Mouse (Mus musculus): ENCODE measurements at regions not wholly inside any gene's neighbourhood (a gene's known extent, or its start where the extent isn't known, plus 50 kb on each side); places are given as distances from the start of the nearest gene placed in this dataset.

DNA sequence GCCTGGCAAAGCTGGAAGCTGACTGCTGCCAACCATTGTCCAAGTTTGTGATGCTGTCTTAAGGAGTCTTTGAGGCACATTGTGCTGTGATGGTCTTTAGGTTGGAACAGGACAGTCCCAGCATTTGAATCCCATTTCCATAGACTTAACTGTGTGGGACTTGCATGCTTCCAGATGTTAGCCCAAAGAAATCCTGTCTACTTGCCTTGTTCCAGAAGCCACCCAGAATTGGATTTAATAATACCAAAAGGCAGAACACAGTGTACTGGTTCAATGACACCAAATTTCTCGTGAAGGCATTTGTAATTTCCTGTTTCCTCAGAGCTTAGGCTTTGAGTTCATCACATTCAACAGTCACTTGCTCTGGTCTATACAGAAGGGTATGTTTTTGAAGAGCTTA is 444.9 kb upstream of the Slc30a5 start:
- H3K4me3 ChIP-seq (ENCODE audit: insufficient read depth, low read depth, low read length) = no peak overlapping the region
- no peaks in the 10 kb centered on the region for H3K27me3 ChIP-seq (replicated peaks; ENCODE audit: control insufficient read depth, insufficient read depth, low read length)
- H3K4me1 ChIP-seq (ENCODE audit: control insufficient read depth, insufficient read depth, low read length) = peaks cover 11% of the 10 kb centered on the region; the same call in 1 of the 2 replicates
- no peak for DNase-seq
- no peak overlapping the region for H3K27ac ChIP-seq (ENCODE audit: insufficient read depth, low read depth, low read length)
- TF ChIP-seq CTCF (conservative IDR thresholded peaks at IDR 0.05; ENCODE audit: insufficient read depth, insufficient read length, low read depth, low read length) = no peak
- no peak for TF ChIP-seq POLR2A (IDR thresholded peaks at IDR 0.05; ENCODE audit: low read depth, low read length)
- WGBS = 64% methylated on average over 1 of the region's 1 CpGs
- H3K36me3 ChIP-seq (ENCODE audit: control insufficient read depth, insufficient read depth, low read length) = no peaks in the 10 kb centered on the region

DNA sequence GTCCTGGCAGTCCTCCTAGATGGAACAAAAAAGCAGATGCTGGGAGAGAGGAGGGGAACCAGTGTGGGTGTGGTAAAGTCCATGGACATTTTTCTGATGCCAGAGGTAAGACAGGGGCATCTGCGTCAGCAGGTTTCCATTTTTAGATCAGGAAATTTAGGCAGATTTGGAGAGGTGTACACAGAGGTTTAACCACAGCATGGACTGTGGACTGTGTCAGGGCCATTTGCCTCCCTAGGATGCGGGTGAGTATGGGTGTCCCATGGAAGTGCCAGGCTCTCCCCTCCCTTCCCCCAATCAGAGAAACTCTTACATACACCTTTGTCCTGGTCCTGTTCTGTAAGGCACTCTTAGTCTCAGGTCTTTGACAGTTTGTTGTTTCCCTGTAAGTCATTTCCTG is 443.5 kb upstream of the Slc30a5 start:
- no peaks in the 10 kb centered on the region for H3K36me3 ChIP-seq (ENCODE audit: control insufficient read depth, insufficient read depth, low read length)
- no peak overlapping the region for H3K4me3 ChIP-seq (ENCODE audit: insufficient read depth, low read depth, low read length)
- DNase-seq = peak; percentile 45
- H3K4me1 ChIP-seq (ENCODE audit: control insufficient read depth, insufficient read depth, low read length) = peaks cover 11% of the 10 kb centered on the region; the same call in 1 of the 2 replicates
- TF ChIP-seq CTCF (conservative IDR thresholded peaks at IDR 0.05; ENCODE audit: insufficient read depth, insufficient read length, low read depth, low read length) = no peak
- no peak for TF ChIP-seq POLR2A (IDR thresholded peaks at IDR 0.05; ENCODE audit: low read depth, low read length)
- no peak overlapping the region for H3K27ac ChIP-seq (ENCODE audit: insufficient read depth, low read depth, low read length)
- H3K27me3 ChIP-seq (replicated peaks; ENCODE audit: control insufficient read depth, insufficient read depth, low read length) = no peaks in the 10 kb centered on the region
- 71% methylated on average over 2 of the region's 2 CpGs for WGBS

DNA sequence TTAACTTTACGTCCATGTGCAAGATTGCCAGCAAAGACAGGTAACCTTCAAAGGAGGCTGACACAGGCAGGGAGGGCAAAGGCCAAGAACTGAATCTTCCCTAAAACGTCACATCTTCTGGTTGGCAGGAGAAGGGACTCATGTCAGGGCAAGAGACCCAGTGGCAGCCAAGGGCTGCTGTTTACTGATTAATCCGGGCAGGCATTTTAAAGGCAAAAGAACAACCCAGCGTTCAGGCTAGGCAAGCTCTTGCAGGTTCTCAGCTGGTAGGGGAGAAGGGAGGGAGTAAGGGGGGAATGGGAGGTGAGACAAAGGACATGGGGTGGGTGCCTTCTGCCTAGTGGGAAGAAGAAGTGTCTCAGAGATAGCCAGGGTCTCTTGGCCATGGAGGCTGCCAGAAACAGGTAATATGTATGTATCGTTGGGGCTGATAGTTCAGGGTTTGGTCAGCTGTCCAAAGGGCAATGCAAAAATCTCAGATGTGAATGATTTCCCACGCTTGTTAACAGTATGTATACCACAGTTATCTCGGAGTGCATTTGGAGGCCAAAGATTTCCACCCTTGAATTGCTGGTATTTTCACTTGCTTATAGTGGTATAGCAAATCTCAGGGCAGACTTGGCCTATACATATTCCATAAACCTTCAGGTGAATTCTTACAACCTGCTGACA is 441.4 kb upstream of the Slc30a5 start:
- H3K4me1 ChIP-seq (ENCODE audit: control insufficient read depth, insufficient read depth, low read length) = peaks cover 11% of the 10 kb centered on the region; the same call in 1 of the 2 replicates
- H3K27me3 ChIP-seq (replicated peaks; ENCODE audit: control insufficient read depth, insufficient read depth, low read length) = no peaks in the 10 kb centered on the region
- peak; percentile 94 for DNase-seq
- H3K4me3 ChIP-seq (ENCODE audit: insufficient read depth, low read depth, low read length) = no peak overlapping the region
- TF ChIP-seq CTCF (conservative IDR thresholded peaks at IDR 0.05; ENCODE audit: insufficient read depth, insufficient read length, low read depth, low read length) = no peak
- WGBS = 30% methylated on average over 7 of the region's 7 CpGs
- no peaks in the 10 kb centered on the region for H3K36me3 ChIP-seq (ENCODE audit: control insufficient read depth, insufficient read depth, low read length)
- peak overlapping the region; percentile 61 for H3K27ac ChIP-seq (ENCODE audit: insufficient read depth, low read depth, low read length)

DNA sequence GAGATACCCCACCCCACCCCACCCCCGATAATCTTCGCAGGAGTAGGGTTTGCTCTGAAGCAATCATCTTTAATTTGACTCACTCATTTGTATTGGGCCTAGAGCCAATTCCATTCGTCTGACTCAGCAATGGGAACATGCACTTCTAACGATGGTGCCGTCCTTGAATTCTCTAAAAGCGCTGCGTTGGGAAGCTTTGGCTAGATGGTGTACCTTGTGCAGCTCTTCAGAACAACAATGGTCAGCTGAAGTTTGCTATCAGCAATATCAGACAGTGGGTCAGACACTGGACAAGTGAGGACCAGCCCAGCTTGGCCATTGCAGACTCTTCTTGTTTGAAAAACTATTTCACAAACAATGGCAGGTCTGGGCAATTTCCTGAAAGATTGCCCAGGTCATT is 440.1 kb upstream of the Slc30a5 start:
- Histone ChIP-seq H3K27me3 (replicated peaks; ENCODE audit: control insufficient read depth, insufficient read depth, low read length) (no peaks in the 10 kb centered on the region), H3K36me3 (ENCODE audit: control insufficient read depth, insufficient read depth, low read length) (no peaks in the 10 kb centered on the region), H3K27ac (ENCODE audit: insufficient read depth, low read depth, low read length) (no peak overlapping the region), H3K4me3 (ENCODE audit: insufficient read depth, low read depth, low read length) (no peak overlapping the region), H3K4me1 (ENCODE audit: control insufficient read depth, insufficient read depth, low read length) (peaks cover 11% of the 10 kb centered on the region; the same call in 1 of the 2 replicates)
- whole genome bisulfite sequencing = 79% methylated on average over 7 of the region's 7 CpGs
- TF ChIP-seq CTCF (conservative IDR thresholded peaks at IDR 0.05; ENCODE audit: insufficient read depth, insufficient read length, low read depth, low read length) (no peak), POLR2A (IDR thresholded peaks at IDR 0.05; ENCODE audit: low read depth, low read length) (no peak)
- no peak for DNase-seq

DNA sequence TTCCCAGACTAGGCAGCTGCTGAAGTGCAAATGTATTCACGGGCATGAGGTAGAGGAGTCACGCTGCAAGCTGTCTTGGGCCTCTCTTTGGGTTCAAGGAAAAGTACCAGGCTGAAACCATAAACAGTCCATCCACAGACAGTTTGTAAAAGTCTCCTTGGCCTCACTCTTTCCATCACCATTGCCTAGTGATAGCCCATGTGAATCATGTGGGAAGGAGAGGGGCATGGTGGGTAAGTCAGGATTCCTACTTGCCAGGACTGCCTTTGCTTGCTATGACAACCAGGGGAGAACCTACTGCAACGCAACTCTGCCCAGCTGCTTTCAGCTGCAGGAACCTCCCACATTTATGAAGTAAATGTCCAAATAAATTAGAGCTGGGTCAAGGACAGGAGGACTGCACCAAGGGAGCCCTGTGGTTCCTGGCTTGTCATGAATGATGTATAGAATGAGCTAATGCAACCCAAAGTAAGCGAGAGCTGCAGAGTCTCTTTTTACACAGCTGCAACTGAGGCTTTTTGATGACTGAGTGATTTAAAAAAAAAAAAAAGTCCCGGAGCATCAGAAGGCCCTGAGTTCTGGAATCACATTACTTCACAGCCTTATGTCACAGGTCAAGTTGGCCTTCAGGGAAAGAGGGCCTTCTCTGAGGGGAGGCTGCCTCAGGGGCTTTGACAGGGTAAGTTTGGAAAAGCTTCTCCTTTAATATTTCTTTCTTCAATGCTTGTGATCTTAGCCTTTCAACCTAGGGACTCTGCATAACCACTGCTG is 420.7 kb upstream of the Slc30a5 start:
- no peak for DNase-seq
- 62% methylated on average over 5 of the region's 5 CpGs for WGBS

DNA sequence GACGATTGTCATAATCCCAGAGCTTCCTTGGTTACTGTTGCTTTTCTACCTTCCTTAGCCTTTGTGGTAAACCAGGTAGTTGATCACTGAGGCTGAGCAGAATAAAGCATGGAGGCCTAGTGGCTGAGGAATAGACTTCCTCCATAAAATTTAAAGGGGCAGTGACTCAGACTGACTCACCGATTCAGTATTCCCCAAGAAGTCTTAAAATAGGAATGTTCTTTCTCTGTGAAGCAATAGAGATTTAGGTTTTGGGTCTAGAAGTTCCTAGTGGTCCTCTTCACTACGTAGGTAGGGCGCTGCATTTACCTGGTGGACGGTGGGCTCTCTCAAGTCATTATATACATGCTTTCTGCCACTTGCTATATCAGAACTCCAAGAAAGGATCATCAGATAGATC is 416.1 kb upstream of the Slc30a5 start:
- 88% methylated on average over 5 of the region's 5 CpGs for WGBS
- Histone ChIP-seq H3K4me3 (ENCODE audit: insufficient read depth, low read depth, low read length) (no peak overlapping the region), H3K4me1 (ENCODE audit: control insufficient read depth, insufficient read depth, low read length) (no peaks in the 10 kb centered on the region), H3K27me3 (replicated peaks; ENCODE audit: control insufficient read depth, insufficient read depth, low read length) (no peaks in the 10 kb centered on the region), H3K27ac (ENCODE audit: insufficient read depth, low read depth, low read length) (no peak overlapping the region), H3K36me3 (ENCODE audit: control insufficient read depth, insufficient read depth, low read length) (no peaks in the 10 kb centered on the region)
- TF ChIP-seq CTCF (conservative IDR thresholded peaks at IDR 0.05; ENCODE audit: insufficient read depth, insufficient read length, low read depth, low read length) = no peak
- no peak for TF ChIP-seq POLR2A (IDR thresholded peaks at IDR 0.05; ENCODE audit: low read depth, low read length)
- DNase-seq = no peak

More for the DNA sequence above, 420.7 kb upstream of the Slc30a5 start:
- Histone ChIP-seq H3K36me3 (ENCODE audit: control insufficient read depth, insufficient read depth, low read length) (no peaks in the 10 kb centered on the region), H3K27me3 (replicated peaks; ENCODE audit: control insufficient read depth, insufficient read depth, low read length) (no peaks in the 10 kb centered on the region), H3K27ac (ENCODE audit: insufficient read depth, low read depth, low read length) (no peak overlapping the region), H3K4me3 (ENCODE audit: insufficient read depth, low read depth, low read length) (no peak overlapping the region), H3K4me1 (ENCODE audit: control insufficient read depth, insufficient read depth, low read length) (no peaks in the 10 kb centered on the region)
- TF ChIP-seq CTCF (conservative IDR thresholded peaks at IDR 0.05; ENCODE audit: insufficient read depth, insufficient read length, low read depth, low read length) (no peak), POLR2A (IDR thresholded peaks at IDR 0.05; ENCODE audit: low read depth, low read length) (no peak)

DNA sequence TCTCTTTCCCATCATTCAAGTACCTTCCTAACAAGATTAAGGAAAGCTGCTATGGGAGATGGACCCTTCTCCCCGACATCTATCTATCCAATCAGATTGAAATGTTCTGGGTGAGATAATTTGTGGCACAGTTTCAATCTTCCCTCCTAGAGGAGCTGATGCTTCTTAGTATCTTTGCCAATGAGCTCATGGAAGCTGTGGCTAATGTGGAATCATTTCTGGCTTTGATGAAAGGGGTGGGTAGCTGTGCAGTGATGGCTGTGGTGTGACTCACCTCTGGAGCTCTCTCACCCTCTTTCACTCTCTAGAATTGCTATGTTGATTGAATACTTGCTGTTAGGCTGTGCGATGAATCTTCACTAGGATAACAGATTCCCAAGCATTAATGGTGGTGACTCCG is 411.1 kb upstream of the Slc30a5 start:
- H3K27ac ChIP-seq (ENCODE audit: insufficient read depth, low read depth, low read length) = no peak overlapping the region
- TF ChIP-seq POLR2A (IDR thresholded peaks at IDR 0.05; ENCODE audit: low read depth, low read length) (no peak), CTCF (conservative IDR thresholded peaks at IDR 0.05; ENCODE audit: insufficient read depth, insufficient read length, low read depth, low read length) (no peak)
- no peaks in the 10 kb centered on the region for H3K27me3 ChIP-seq (replicated peaks; ENCODE audit: control insufficient read depth, insufficient read depth, low read length)
- H3K36me3 ChIP-seq (ENCODE audit: control insufficient read depth, insufficient read depth, low read length) = no peaks in the 10 kb centered on the region
- no peak for DNase-seq
- WGBS = 90% methylated on average over 3 of the region's 3 CpGs
- no peak overlapping the region for H3K4me3 ChIP-seq (ENCODE audit: insufficient read depth, low read depth, low read length)
- H3K4me1 ChIP-seq (ENCODE audit: control insufficient read depth, insufficient read depth, low read length) = no peaks in the 10 kb centered on the region
